Mouse (Mus musculus) CD4-positive, CD25-positive, alpha-beta regulatory T cell, adult 4 months (primary cell): ENCODE measurements around the gene Wfdc1. TPM values are rescaled to one million over a fixed set of nuclear protein-coding genes. Genes with fewer than 3 reads are reported as not detected.

Source experiments
- ATAC-seq: one replicate; pipeline ENCODE4 v1.8.0; 2017
- polyA plus RNA-seq, 2 experiments: library from polyadenylated mRNA; unstranded; fragments of 100-300 nt; shearing (Covaris generic); gene quantifications; one replicate each; pipeline ENCODE4 v1.2.1; 2017

The Wfdc1 gene
- polyA plus RNA-seq: not detected

- no peak for ATAC-seq
These were observed at the start of gene Wfdc1 for GRCm38 (mm10) chr8:119666219-119666951. Wfdc1 (plus strand) TSS chr8:119666365.

- no peak for ATAC-seq
These were observed 49.4 kb upstream of the Wfdc1 start for GRCm38 (mm10) chr8:119616811-119617210.

GRCm38 (mm10) chr8:119617586-119617985, 48.6 kb upstream of the Wfdc1 start:
- no peak for ATAC-seq

- ATAC-seq: no peak
These were observed 47.3 kb upstream of the Wfdc1 start for GRCm38 (mm10) chr8:119618887-119619286.

GRCm38 (mm10) chr8:119620116-119620840, 45.9 kb upstream of the Wfdc1 start:
- no peak for ATAC-seq

- no peak for ATAC-seq
These were observed 45.2 kb upstream of the Wfdc1 start for GRCm38 (mm10) chr8:119620848-119621465.

- ATAC-seq: no peak
These were observed 43.6 kb upstream of the Wfdc1 start for GRCm38 (mm10) chr8:119622555-119622954.

- no peak for ATAC-seq
These were observed 43.1 kb upstream of the Wfdc1 start for GRCm38 (mm10) chr8:119623061-119623460.

- ATAC-seq: no peak
These were observed 42.4 kb upstream of the Wfdc1 start for GRCm38 (mm10) chr8:119623744-119624143.

GRCm38 (mm10) chr8:119624916-119625315, 41.2 kb upstream of the Wfdc1 start:
- no peak for ATAC-seq

GRCm38 (mm10) chr8:119625788-119626187, 40.4 kb upstream of the Wfdc1 start:
- ATAC-seq: no peak

- ATAC-seq: no peak
These were observed 39.0 kb upstream of the Wfdc1 start for GRCm38 (mm10) chr8:119627199-119627598.

- ATAC-seq: no peak
These were observed 38.4 kb upstream of the Wfdc1 start for GRCm38 (mm10) chr8:119627613-119628359.

- no peak for ATAC-seq
These were observed 35.3 kb upstream of the Wfdc1 start for GRCm38 (mm10) chr8:119630841-119631240.

GRCm38 (mm10) chr8:119632246-119632645, 33.9 kb upstream of the Wfdc1 start:
- no peak for ATAC-seq

GRCm38 (mm10) chr8:119632909-119633308, 33.3 kb upstream of the Wfdc1 start:
- ATAC-seq: no peak

- ATAC-seq: no peak
These were observed 31.4 kb upstream of the Wfdc1 start for GRCm38 (mm10) chr8:119634616-119635336.

- no peak for ATAC-seq
These were observed 30.8 kb upstream of the Wfdc1 start, which contains the start of gene Kcng4 for GRCm38 (mm10) chr8:119635378-119635777. Kcng4 (minus strand) TSS chr8:119635680.

GRCm38 (mm10) chr8:119635958-119636357, 30.2 kb upstream of the Wfdc1 start:
- no peak for ATAC-seq

- ATAC-seq: no peak
These were observed 29.4 kb upstream of the Wfdc1 start for GRCm38 (mm10) chr8:119636766-119637165.

GRCm38 (mm10) chr8:119637381-119637780, 28.8 kb upstream of the Wfdc1 start:
- ATAC-seq: no peak

- ATAC-seq: no peak
These were observed 27.9 kb upstream of the Wfdc1 start for GRCm38 (mm10) chr8:119638261-119638660.
